Mouse (Mus musculus) hindbrain, embryonic 11.5 days (tissue): Measurements from ENCODE around the gene Mxd4. TPM values are rescaled to one million over a fixed set of nuclear protein-coding genes. Genes with fewer than 3 reads are reported as not detected.

ENCODE experiments used
- ATAC-seq: fragments of 200-750 bp; cut with Nextera tagmentation; 2 replicates; pipeline ENCODE4 v1.8.0; 2017; ENCODE audit warnings: mild to moderate bottlenecking, moderate TSS enrichment, moderate library complexity; ENCODE audit not compliant: low FRiP score
- DNase-seq: peaks from one replicate; pipeline ENCODE4 v3.0.0-alpha.2; 2015; ENCODE audit warnings: low spot score
- H3K27ac ChIP-seq: fragments of 300-500 bp; sonication (generic); 2 replicates; pipeline ENCODE4 v1.5.1; 2014; ENCODE audit warnings: mild to moderate bottlenecking, low read depth, low read length
- H3K27me3 ChIP-seq: fragments of 300-500 bp; sonication (generic); 2 replicates; pipeline ENCODE4 v1.6.1; 2014; ENCODE audit warnings: mild to moderate bottlenecking, low read length, moderate library complexity, mixed read lengths; ENCODE audit not compliant: control insufficient read depth, insufficient read depth
- H3K36me3 ChIP-seq: fragments of 300-500 bp; sonication (generic); 2 replicates; pipeline ENCODE4 v1.6.1; 2014; ENCODE audit warnings: mild to moderate bottlenecking, low read length, moderate library complexity, mixed read lengths; ENCODE audit not compliant: control insufficient read depth, insufficient read depth
- H3K4me1 ChIP-seq: fragments of 300-500 bp; sonication (generic); replicated peaks from 2 replicates; pipeline ENCODE4 v1.6.1; 2014; ENCODE audit warnings: low read length, mixed read lengths; ENCODE audit not compliant: control insufficient read depth, insufficient read depth
- H3K4me2 ChIP-seq: fragments of 300-500 bp; sonication (generic); replicated peaks from 2 replicates; pipeline ENCODE4 v1.6.1; 2014; ENCODE audit warnings: mild to moderate bottlenecking, low read depth, low read length
- H3K4me3 ChIP-seq: fragments of 300-500 bp; sonication (generic); 2 replicates; pipeline ENCODE4 v1.5.1; 2014; ENCODE audit warnings: low read depth, low read length
- H3K9ac ChIP-seq: fragments of 300-500 bp; sonication (generic); 2 replicates; pipeline ENCODE4 v1.6.1; 2014; ENCODE audit warnings: low read depth, low read length
- H3K9me3 ChIP-seq: fragments of 300-500 bp; sonication (generic); 2 replicates; pipeline ENCODE4 v1.6.1; 2016; ENCODE audit warnings: low read length; ENCODE audit not compliant: control insufficient read depth
- WGBS: fragments of 180-500 bp; shearing (Covaris S2); extraction: QIAGEN DNeasy Blood & Tissue Kit; methylation state at CpG from one replicate; pipeline ENCODE4 v1.1.7; 2014; 5-methylcytosine and 5-hydroxymethylcytosine counted together
- polyA plus RNA-seq: library from polyadenylated mRNA; unstranded; fragments of >200 nt; fragmentation: Nextera tagmentation; extraction: Ambion mirVana; gene quantifications from 2 replicates; pipeline ENCODE4 v1.2.1, GENCODE M21; 2014

Mxd4 gene
- polyA plus RNA-seq, 1 experiment from 2014 or later, result 29.2 TPM

DNA sequence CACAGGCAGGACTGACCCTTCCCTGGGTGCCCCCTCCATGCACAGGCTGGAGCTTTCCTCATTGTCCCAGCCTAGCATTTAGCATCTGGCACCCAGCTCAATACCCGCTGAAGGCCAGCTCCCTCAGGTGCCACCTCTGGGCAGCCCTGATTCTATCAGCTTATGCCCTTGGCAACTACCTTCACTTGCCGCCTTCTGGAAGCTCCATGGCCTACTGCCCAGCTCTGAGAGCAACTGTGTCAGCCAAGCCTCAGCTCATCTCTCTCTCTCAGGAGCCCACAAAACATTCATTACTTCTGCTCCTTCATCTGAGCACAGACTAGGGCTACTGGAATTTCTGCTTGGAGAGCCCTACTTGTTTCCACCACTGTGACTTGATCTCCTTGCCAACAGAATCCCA is 38.0 kb upstream of the Mxd4 start:
- Histone ChIP-seq H3K4me3 (no peak overlapping the region), H3K9me3 (no peaks in the 10 kb centered on the region), H3K27ac (no peak overlapping the region), H3K27me3 (no peaks in the 10 kb centered on the region), H3K4me1 (no peaks in the 10 kb centered on the region), H3K9ac (no peak overlapping the region), H3K36me3 (no peaks in the 10 kb centered on the region), H3K4me2 (no peak overlapping the region)
- DNase-seq (no peak), ATAC-seq (no peak)
- WGBS, result 89% methylated on average over 2 of the region's 2 CpGs

DNA sequence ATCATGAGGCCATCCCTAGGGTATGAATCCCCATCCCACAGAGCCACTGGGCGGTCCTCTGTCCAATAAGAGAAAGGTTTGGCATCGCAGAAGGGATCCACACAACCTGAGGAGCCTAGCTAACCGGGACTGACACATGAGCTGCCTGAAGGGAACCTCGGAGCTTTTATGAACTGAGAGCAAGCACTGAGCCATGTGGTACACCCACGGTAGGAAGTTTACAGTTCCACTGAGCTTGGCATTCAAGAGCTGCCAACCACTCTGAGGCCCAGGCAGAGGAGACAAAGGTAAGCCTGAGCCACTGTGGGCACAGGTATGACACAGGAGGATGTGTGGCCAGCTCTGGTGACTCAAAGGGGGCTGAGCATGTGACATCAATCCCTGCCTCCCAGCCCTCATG is 37.0 kb upstream of the Mxd4 start:
- DNase-seq (no peak), ATAC-seq (no peak)
- Histone ChIP-seq H3K36me3 (no peaks in the 10 kb centered on the region), H3K4me1 (no peaks in the 10 kb centered on the region), H3K4me2 (no peak overlapping the region), H3K4me3 (no peak overlapping the region), H3K27ac (no peak overlapping the region), H3K27me3 (no peaks in the 10 kb centered on the region), H3K9ac (no peak overlapping the region), H3K9me3 (no peaks in the 10 kb centered on the region)
- 83% methylated on average over 5 of the region's 5 CpGs for WGBS

DNA sequence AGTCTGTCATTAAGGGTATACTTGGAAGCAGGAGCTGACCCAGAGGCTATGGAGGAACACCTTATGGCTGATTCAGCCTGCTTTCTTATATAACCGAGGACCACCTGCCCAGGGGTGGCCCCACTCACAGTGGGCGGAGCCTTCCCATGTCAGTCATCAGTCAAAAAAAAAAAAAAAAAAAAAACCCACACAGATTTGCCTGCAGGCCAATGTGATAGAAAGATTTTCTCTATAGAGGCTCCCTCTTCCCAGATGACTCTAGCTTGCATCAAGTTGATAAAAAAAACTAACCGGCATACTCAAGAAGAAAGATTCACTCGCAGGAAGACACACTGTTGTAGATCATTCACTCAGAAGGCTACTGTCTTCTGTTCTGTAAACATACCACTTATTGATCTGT is 32.5 kb upstream of the Mxd4 start:
- ATAC-seq, result no peak
- 85% methylated on average over 4 of the region's 4 CpGs for WGBS
- no peaks in the 10 kb centered on the region for H3K9me3 ChIP-seq
- H3K4me1 ChIP-seq, result no peaks in the 10 kb centered on the region
- no peak overlapping the region for H3K4me3 ChIP-seq
- H3K27me3 ChIP-seq, result no peaks in the 10 kb centered on the region
- no peaks in the 10 kb centered on the region for H3K36me3 ChIP-seq
- H3K4me2 ChIP-seq, result no peak overlapping the region
- no peak overlapping the region for H3K9ac ChIP-seq
- no peak overlapping the region for H3K27ac ChIP-seq
- no peak for DNase-seq

DNA sequence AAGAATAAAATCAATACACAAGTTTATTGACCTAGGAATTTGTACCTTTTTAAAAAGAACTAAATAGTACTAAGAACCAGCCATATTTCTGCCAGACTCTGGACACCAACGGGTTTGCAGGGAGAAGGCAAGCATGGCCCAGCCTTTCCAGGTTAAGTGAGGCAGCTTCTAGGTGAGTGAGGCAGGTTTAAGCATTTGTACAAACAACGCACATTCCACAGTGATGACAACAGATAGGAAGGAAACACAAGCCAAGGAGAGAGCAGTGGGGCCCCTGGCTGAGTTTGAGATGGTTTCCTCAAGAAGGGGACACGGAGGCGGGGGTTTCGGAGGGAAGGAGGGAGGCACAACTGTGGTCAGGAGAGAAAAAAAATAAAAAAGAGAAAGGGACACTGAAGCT is 31.2 kb upstream of the Mxd4 start:
- H3K4me3 ChIP-seq, result no peak overlapping the region
- H3K36me3 ChIP-seq, result no peaks in the 10 kb centered on the region
- H3K27ac ChIP-seq, result no peak overlapping the region
- H3K4me2 ChIP-seq, result no peak overlapping the region
- DNase-seq, result no peak
- ATAC-seq, result no peak
- no peaks in the 10 kb centered on the region for H3K27me3 ChIP-seq
- H3K9me3 ChIP-seq, result no peaks in the 10 kb centered on the region
- H3K9ac ChIP-seq, result no peak overlapping the region
- no peaks in the 10 kb centered on the region for H3K4me1 ChIP-seq
- 85% methylated on average over 5 of the region's 5 CpGs for WGBS

DNA sequence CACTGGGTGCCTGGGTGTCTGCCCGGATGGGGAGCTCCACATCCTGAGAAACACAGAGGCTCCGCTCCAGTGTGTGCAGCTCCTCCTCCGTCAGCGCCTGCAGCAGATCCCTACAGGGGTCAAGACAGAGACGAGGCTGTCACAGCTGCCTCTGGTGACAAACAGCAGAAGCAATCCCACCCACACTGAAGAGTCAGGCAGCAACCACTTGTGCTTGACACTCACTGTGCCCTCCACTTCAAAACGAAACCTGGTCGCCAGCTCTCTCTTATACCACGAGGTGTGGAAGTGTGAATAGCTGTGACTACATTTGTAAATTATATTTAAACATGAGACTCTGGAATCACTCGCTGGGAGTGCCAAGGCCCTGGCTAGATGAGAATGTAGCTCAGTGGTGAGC is 30.2 kb upstream of the Mxd4 start:
- Histone ChIP-seq H3K4me3 (no peak overlapping the region), H3K4me2 (no peak overlapping the region), H3K9me3 (no peaks in the 10 kb centered on the region), H3K27ac (no peak overlapping the region), H3K4me1 (no peaks in the 10 kb centered on the region), H3K9ac (no peak overlapping the region), H3K27me3 (no peaks in the 10 kb centered on the region), H3K36me3 (no peaks in the 10 kb centered on the region)
- DNase-seq (no peak), ATAC-seq (no peak)
- 67% methylated on average over 9 of the region's 9 CpGs for WGBS

DNA sequence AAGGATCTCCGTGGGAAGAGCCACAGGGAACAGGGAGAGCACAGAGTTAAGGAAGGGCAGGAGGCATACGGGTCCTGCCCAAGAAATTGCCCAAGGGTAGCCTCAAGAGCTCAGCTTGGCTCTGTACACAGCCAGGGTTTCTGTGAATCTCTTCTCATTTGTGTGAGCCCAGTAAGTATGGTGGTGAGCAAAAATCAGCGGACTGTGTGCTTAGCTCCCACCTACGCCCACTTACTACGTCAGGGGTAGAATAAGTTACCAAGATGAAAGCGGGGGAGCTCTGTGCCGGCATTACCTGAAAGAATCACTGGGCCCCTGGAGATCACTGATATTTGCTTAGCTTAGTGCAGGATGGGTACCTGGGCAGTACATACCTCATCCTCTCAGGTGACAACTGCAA is 28.5 kb upstream of the Mxd4 start:
- no peak overlapping the region for H3K27ac ChIP-seq
- 85% methylated on average over 7 of the region's 7 CpGs for WGBS

GRCm38 (mm10) chr5:34213659-34214058 is 26.1 kb upstream of the Mxd4 start:
- 80% methylated on average over 8 of the region's 8 CpGs for WGBS
- Histone ChIP-seq H3K4me3 (no peak overlapping the region), H3K4me1 (no peaks in the 10 kb centered on the region), H3K4me2 (no peak overlapping the region), H3K27me3 (no peaks in the 10 kb centered on the region), H3K9me3 (no peaks in the 10 kb centered on the region), H3K36me3 (no peaks in the 10 kb centered on the region), H3K9ac (no peak overlapping the region), H3K27ac (no peak overlapping the region)
- DNase-seq (no peak), ATAC-seq (no peak)

More for the DNA sequence above, 28.5 kb upstream of the Mxd4 start:
- H3K27me3 ChIP-seq, result no peaks in the 10 kb centered on the region
- no peaks in the 10 kb centered on the region for H3K36me3 ChIP-seq
- no peaks in the 10 kb centered on the region for H3K9me3 ChIP-seq
- no peak overlapping the region for H3K9ac ChIP-seq
- H3K4me2 ChIP-seq, result no peak overlapping the region
- no peak for DNase-seq
- no peaks in the 10 kb centered on the region for H3K4me1 ChIP-seq
- no peak for ATAC-seq
- no peak overlapping the region for H3K4me3 ChIP-seq

DNA sequence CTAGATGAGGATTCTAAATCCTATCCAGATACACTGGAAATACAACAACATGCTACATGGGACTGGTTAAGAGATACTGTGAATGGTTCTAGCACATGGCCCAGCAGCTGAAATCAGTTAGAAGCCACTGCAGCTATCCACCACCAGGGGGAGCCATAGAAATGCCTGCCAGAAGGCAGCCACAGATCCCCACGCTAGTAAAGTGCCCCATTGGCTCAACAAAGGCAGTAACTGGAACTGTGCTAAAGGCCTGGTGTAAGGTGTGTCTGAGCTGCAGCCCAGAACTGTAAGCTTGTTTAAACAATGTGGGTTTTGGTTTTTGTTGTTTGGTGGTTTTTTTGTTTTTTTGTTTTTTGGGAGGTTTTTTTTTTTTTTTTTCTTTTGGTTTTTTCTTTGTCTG is 22.8 kb upstream of the Mxd4 start:
- WGBS, result 5% methylated on average over 1 of the region's 1 CpGs
- no peaks in the 10 kb centered on the region for H3K9me3 ChIP-seq
- no peak for ATAC-seq

DNA sequence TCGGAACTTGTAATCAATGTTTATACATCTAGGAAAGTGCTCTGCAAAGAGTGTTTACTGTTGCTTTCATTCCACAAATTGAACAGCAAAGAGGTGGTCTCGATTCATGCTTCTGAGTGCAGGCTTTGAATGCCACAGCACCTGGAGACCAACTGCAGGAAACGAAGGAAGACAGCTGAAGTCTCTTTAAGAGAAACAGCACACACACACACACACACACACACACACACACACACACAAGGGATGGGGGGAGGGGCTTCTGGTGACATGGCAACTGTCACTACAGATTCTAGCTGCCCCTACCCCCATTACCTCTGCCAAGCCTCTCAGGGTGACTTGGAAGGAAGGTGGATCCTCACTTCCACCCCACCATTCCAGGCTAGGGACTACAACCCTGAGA is 20.0 kb upstream of the Mxd4 start:
- no peaks in the 10 kb centered on the region for H3K9me3 ChIP-seq
- no peaks in the 10 kb centered on the region for H3K4me1 ChIP-seq
- H3K36me3 ChIP-seq, result no peaks in the 10 kb centered on the region
- H3K27ac ChIP-seq, result no peak overlapping the region
- H3K4me2 ChIP-seq, result no peak overlapping the region
- ATAC-seq, result no peak
- no peaks in the 10 kb centered on the region for H3K27me3 ChIP-seq
- DNase-seq, result no peak
- H3K9ac ChIP-seq, result no peak overlapping the region
- WGBS, result 81% methylated on average over 3 of the region's 3 CpGs
- H3K4me3 ChIP-seq, result no peak overlapping the region

More for the DNA sequence above, 22.8 kb upstream of the Mxd4 start:
- no peak overlapping the region for H3K27ac ChIP-seq
- H3K4me2 ChIP-seq, result no peak overlapping the region
- H3K9ac ChIP-seq, result no peak overlapping the region
- H3K36me3 ChIP-seq, result no peaks in the 10 kb centered on the region
- H3K4me1 ChIP-seq, result no peaks in the 10 kb centered on the region
- no peaks in the 10 kb centered on the region for H3K27me3 ChIP-seq
- no peak overlapping the region for H3K4me3 ChIP-seq
- DNase-seq, result peak; percentile 85
